Mouse (Mus musculus) myocyte (in vitro differentiated cells): ENCODE data around the gene Rbm33.

Experiments
- CEBPB ChIP-seq: IDR thresholded peaks from 2 replicates; pipeline ENCODE4 v1.6.1; 2011; ENCODE audit warnings: mild to moderate bottlenecking, moderate library complexity; ENCODE audit not compliant: poor library complexity, insufficient read depth, severe bottlenecking
- E2F4 ChIP-seq: IDR thresholded peaks from one replicate; pipeline ENCODE4 v1.6.1; 2011; ENCODE audit warnings: mild to moderate bottlenecking, control low read depth, moderate library complexity; ENCODE audit not compliant: insufficient read depth
- MAX ChIP-seq: IDR thresholded peaks from one replicate; pipeline ENCODE4 v1.6.1; 2011; ENCODE audit warnings: low read depth, mild to moderate bottlenecking, control low read depth
- MYOD1 ChIP-seq, 3 experiments: IDR thresholded peaks; one replicate each; pipeline ENCODE4 v1.6.1; 2011; ENCODE audit warnings: control low read depth in 2 of 3, low read depth in 2 of 3, mild to moderate bottlenecking in 2 of 3, moderate library complexity in 1 of 3; ENCODE audit not compliant: insufficient read length in 2 of 3, control insufficient read depth in 1 of 3
- MYOG ChIP-seq, 3 experiments: IDR thresholded peaks; one replicate each; pipeline ENCODE4 v1.6.1; 2011; ENCODE audit warnings: control low read depth in 2 of 3, low read depth in 2 of 3, mild to moderate bottlenecking in 2 of 3; ENCODE audit not compliant: insufficient read length in 2 of 3, control insufficient read depth in 1 of 3, insufficient read depth in 1 of 3
- POLR2A ChIP-seq: IDR thresholded peaks from one replicate; pipeline ENCODE4 v1.6.1; 2011; ENCODE audit warnings: low read depth, mild to moderate bottlenecking, control low read depth, moderate library complexity; ENCODE audit not compliant: insufficient read length
- POLR2AphosphoS2 ChIP-seq: IDR thresholded peaks from one replicate; pipeline ENCODE4 v1.6.1; 2011; ENCODE audit warnings: low read depth, control low read depth; ENCODE audit not compliant: insufficient read length
- REST ChIP-seq: IDR thresholded peaks from one replicate; pipeline ENCODE4 v1.6.1; 2011; ENCODE audit warnings: mild to moderate bottlenecking, control low read depth, moderate library complexity; ENCODE audit not compliant: insufficient read depth, insufficient read length
- TCF12 ChIP-seq: IDR thresholded peaks from one replicate; pipeline ENCODE4 v1.6.1; 2011; ENCODE audit warnings: mild to moderate bottlenecking, control low read depth; ENCODE audit not compliant: poor library complexity, insufficient read depth, severe bottlenecking
- TCF3 ChIP-seq: IDR thresholded peaks from one replicate; pipeline ENCODE4 v1.6.1; 2011; ENCODE audit warnings: low read depth, control low read depth; ENCODE audit not compliant: insufficient read length
- USF1 ChIP-seq: IDR thresholded peaks from one replicate; pipeline ENCODE4 v1.6.1; 2011; ENCODE audit warnings: low read depth, mild to moderate bottlenecking, control low read depth, moderate library complexity

GRCm38 (mm10) chr5:28418734-28419133, 101.8 kb downstream of the Rbm33 start:
- TF ChIP-seq POLR2A (no peak), USF1 (no peak), E2F4 (no peak), TCF12 (no peak), MYOD1 (IDR thresholded peaks at IDR 0.05; ENCODE audit: control insufficient read depth in 1 of 3, insufficient read length in 2 of 3, low read depth in 2 of 3) (no peak), MAX (no peak), TCF3 (no peak), POLR2AphosphoS2 (peak; percentile 9), REST (no peak), MYOG (IDR thresholded peaks at IDR 0.05; ENCODE audit: control insufficient read depth in 1 of 3, insufficient read depth in 1 of 3, insufficient read length in 2 of 3, low read depth in 2 of 3) (no peak), CEBPB (no peak)
